Mouse (Mus musculus) testis, postnatal 14 days (tissue): ENCODE measurements around the gene Wdr59.
A peak's percentile ranks its signal among the peaks of the same experiment; 100 is the strongest.

Experiments used
- DNase-seq: peaks from one replicate; pipeline ENCODE4 v3.0.0; 2021; ENCODE audit warnings: low spot score

Gene Wdr59

DNA sequence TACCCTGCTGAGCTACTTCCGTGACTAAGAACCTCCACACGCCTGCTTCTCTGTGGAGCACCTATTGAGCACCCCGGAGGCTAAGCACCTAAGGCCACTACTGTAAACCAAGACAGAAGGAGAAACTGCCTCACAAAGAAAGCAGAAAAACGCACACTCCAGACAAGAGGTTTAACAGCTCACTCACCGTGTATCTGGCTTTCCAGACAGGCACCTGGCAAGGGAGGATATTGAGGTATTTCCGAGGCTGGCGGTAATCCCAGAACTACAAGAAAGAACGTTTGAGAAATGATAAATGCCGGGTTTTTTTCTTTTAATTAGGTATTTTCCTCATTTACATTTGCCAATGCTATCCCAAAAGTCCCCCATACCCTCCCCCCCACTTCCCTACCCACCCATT is 29.4 kb downstream of the Wdr59 start:
- DNase-seq: no peak

DNA sequence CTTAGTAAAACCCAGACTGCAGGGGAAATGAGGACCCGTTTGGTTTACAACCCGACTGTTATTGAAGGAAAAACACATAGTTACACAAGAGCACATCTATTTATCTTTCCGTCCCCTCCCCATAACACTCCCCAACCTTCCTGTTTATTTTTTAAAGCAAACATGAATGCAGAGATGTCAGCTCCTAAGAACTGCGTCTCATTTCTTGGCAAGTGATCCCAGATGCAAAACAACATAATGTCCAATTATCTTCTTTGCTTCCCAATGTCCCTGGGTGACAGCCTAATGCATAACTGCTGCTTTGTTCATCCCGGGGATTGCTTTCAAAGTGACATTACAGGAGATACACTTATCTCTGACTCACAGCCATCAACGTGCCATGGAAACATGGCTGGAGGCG is 30.7 kb downstream of the Wdr59 start:
- DNase-seq: peak; percentile 42

DNA sequence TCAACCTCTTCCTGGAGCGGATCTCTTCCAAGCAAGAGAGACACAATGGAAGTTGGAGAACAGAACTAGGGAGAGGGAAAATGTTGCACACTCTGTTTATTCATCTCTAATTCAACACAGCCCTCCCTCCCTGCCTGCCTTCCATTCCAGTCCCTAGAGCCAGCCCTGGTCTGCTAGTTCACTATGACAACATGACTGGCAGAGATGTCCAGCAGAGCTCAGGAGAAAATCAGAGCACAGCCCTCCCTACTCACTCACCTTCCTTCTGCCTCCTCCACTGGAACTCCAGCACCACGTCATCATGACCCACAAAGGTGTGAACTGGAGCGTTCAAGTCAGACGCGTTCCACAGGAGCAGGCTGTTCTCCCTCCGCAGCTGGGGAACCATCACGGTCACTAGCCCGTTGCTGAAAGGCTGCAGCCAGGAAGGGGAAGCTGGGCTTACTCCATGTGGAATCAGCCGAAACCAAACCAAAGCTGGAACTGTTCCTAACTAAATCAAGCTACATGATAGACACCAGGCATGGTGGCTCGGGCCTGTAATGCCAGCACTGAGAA is 31.8 kb downstream of the Wdr59 start:
- DNase-seq: no peak

DNA sequence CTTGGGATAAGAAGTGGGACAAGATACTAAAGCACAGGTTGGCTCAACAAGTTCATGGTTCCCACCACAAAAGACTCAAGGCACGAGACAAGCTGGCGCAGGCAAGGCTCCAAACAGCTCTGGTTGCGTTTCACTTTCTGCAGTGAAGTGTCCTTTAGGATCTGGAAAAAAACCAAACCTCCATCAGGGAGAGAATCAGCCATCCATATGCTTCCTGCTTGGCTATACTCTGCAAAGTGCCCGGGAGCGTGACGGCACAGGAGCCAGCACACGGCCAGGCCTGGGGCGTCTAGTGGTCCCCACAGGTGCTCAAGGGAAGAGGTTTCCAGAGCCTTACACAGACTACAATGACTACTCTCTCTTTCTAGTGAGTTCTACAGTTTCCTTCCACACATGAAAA is 41.2 kb downstream of the Wdr59 start:
- no peak for DNase-seq

DNA sequence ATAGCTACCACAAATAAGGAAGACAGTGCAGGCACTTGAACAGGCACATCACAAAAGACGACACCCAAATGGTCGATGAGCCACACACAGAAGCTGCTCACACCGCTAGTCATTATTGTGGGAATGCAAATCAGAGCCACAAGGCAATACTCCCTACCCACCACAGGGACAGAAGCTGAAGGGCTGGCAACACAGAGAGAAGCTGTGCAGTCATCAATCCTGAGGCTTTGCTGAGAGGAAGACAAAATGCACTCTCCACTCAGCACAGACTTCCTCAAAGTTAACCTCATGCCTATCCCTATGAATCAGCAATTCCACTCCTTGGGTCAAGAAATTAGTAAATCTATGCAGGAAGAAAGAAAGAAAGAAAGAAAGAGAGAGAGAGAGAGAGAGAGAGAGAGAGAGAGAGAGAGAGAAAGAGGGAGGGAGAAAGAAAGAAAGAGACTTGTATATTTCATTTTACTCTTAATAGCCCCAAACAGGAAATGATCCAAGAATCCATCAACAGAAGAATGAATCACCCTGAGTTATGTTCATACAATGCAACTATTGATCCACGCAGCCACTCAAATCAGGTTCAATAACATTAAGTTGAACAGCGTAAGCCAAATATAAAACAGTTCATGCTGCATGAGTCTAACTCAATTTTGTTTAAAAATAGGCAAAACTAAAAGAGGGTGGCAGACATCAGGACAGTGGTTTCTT is 44.0 kb downstream of the Wdr59 start:
- DNase-seq: no peak

DNA sequence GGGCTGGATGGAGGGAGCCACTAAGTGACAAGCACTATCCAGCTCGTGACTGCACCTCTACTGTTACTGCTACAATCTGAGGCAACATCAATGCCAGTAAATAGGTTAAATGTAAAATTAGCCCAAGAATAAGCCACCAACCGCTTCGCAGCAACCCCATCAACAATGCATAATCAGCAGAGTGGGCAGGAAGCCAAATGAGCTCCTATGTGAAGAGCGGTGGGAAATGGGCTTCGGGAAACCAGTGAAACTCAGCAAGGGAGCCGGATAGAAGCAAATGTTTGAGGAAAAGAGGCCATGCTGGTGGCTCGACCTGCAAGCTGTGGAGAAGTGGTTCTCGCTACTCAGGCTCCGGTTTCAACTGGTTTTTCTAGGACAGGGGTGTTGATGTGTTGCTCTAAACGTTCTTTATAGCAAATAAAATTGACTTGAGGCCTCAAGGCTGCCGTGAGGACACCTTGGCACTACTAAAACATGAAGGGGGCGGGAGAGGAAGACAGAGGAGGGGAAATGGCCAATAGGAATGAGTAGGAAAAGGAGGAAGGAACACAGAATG is 50.3 kb downstream of the Wdr59 start:
- no peak for DNase-seq

DNA sequence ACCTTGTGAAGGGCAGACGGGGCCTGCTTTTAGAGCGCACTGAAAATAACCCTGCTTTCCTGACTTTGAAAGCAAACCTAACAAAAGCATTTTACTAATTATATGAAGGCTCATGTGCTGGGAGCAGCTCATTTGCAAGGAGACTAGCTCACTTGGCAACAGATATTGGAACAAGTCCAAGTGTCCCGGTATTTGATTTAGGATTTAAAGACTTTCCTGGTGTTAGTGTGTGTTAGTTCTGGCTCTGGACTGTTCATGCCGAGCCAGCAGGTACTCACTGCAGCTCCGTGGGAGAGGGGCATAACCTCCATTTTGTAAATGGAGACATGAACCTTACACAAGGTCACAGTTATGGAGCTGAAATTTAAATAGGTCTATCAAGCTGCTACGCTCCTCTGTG is 52.9 kb downstream of the Wdr59 start:
- DNase-seq: no peak

DNA sequence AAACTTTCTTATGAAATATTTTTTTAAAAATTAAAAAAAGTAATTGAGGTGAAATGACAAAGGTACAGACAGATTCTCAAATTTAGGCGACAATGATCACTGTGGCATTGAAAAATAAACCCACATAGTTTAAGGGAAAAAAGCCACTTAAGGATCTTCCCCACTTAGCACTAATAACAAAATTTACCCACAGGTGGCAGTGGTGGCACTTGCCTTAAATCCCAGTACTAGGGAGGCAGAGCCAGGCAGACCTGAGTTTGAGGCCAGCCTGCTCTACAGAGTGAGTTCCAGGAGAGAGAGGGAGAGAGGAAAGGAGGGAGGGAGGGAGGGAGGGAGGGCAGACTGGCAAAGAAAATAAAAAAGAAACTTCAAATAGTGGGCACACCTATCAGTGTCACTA is 56.6 kb downstream of the Wdr59 start:
- DNase-seq: no peak

DNA sequence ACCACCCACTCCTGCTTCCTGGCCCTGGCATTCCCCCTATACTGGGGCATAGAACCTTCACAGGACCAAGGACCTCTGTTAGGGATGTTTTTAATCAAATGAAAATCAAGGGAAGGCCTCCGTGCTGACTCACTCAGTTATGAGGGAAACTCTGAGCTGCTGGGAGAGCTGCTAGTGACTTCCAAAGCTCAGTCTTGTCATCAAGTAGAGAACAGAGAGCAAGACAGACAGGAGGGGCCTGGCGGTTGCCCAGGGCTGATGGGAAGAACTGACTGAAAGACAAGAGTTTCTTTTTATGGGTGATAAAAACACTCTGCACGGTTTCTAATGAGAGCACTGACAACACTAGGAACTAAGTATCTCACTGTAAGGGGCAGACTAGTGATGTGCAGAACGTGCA is 57.4 kb downstream of the Wdr59 start:
- DNase-seq: no peak

DNA sequence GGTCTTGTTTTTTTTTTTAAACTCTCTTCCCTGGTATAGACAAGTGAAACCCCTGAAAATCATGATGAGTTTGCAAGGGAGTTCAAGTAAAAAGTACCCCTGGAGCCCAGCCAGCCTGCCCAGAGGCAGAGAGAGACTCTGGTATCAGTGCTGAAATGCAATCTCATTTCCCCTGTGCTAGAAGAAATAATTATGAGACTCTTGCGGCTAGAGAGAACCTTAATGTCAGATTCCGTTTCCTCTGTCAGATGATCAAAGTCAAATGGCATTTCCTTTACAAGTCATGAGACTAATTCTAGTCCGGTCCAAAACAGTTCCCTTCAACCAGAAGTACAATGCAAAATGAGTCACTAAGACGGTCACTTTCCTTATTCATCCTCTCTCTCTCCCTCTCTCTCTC is 72.2 kb downstream of the Wdr59 start:
- no peak for DNase-seq

DNA sequence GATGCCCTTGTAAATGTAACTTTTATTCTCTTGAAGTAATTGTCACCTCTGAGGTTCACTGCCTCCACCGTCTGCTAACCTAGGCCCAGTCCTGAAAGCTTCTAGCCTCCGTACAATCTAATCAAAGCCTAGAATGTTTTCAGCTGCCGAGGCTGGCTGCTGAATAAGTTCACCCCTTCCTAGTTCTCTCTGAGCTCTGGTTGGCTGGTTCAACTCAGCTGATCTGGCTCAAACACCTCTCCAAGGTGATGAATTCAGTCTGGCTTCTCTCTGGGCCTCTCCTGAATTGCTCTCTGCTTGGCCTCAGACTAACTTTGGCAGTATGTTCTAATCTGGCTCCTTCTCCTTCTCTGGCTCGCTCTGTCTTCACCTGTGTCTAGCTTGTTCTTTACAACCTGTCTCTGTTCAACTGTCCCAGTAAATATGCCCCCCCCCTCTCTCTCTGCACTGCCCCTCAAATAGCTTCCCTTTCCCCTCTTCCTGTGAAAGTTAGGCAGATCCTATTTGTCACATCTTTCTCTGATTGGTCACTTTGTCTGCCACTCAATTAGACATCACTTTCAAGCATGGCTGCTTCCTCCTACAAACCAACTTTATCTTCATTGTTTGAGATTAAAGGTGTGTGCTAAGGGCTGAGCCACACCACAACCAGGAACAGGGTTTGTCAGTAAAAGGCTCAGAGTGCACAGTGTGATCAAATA is 75.8 kb downstream of the Wdr59 start:
- DNase-seq: no peak

DNA sequence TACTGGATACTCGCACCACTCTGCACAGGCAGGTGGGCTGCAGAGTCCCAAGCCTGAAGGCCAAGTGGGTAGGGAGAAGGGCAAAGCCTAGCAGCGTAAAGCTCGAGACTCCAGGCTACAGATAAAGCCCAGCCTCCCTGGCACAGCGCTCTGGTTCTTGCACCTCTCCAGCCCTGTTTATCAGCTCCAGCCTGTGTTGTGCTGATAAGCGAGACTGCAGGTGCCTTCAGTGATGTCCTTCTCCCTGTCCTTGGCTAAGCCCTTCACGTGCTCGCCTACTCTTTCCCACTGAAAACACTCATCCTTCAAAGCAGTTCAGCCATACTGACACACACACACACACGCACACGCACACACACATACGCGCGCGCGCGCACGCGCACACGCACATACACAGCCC is 76.3 kb downstream of the Wdr59 start:
- peak; percentile 40 for DNase-seq

DNA sequence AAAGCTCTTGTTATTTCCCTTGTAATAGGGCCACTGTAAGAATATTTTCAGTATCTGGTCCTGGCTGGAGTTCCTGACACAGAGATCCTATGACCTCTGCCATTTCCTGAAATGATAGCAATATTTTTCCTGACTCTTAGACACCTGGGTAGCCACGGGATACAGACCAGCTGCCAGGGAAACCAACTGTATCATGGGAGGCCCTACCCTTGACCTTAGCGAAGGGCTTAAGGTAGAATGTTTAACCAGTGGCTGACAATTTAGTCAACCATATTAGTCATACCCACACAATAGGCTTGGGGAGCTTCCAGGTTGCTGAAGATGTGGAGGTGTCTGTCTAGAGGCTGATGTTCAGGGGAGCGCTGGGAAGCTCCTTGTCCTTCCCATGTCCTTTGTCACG is 77.6 kb downstream of the Wdr59 start:
- DNase-seq: no peak

DNA sequence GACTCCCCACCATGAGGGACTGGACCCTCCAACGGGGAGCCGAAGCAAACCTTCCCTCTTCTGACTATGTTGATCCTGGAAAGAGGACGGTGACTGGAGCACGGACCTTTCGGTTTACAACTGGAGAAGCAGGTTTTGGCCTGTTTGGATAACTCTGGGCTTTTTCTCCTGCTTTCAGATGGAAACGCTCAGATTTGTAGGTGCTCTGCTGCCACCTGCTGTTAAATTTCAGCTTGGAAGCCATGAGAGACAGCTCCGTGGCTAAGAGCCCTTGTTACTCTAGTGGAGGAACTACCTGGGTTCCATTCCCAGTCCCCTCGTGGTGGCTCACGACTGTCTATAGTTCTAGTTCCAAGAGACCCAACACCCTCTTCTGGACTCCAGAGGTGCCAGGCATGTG is 82.7 kb downstream of the Wdr59 start:
- peak; percentile 43 for DNase-seq

DNA sequence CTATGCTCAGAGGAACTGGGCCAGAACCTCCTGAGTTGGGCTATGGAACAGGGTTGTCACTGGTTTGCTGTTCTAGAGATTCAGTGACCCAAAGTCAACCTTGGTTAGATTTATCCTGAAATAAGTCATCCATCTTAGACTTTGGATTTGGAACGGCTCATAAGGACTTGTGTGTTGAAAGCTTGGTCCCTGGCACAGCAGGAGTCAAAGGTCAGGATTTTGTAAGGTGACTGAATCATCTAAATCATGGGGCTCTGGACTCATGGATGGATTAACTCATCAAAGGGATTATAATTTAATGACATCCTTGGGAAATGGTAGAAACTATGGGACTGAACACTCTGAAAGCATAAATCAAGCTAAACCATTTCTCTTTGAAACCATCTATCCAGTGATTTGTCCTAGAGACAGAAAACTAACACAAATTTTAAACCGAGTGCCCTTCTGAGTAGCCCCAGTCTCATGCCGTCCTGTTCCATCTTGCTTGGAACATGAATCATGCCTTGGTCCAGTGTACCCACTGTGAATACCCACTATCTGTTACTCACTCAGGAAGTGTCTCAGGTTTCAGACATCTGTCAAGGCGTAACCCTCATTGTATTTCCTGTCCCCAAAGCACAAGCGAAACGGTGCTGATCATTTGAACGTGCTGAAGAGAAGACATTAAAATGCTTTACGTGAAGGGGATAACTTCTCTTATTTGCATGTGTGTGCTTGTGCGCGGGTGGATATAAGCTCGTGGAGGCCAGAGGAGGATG is 86.6 kb downstream of the Wdr59 start:
- no peak for DNase-seq

DNA sequence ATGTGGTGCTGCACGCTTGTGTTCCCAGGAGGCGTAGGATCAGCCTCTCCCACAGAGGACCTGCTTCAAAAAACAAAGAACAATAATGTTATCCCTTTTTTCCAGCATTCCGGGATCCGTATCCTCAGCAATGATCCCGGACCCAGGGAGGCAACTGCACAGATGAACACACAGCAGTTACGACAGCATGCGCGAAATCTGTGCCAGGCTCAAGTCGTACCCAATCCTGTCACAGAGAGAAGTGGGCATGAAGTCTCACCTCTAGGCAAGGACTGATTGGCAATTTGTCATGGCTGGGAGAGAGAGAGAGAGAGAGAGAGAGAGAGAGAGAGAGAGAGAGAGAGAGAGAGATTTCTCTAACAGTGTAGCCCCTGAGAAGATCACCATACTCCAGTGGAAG is 97.2 kb downstream of the Wdr59 start:
- no peak for DNase-seq

DNA sequence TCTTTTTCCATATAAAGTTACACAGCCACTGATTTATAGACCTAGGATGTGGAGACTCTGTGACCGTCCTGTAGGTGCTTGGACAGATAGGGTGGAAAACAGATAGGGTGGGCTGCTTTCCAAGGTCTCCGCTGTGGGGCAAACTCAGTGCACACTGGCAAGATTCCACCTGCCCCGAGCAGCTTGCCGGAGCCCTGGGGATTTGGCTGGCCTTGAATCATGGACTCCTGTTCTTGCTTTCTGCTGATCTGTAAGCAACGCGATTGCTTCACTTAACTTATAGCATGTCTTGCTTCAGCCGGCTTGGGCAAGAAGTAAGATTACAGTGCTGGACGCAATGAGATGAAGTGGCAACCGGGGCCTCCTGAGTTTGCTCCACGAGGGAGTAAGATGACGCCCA is 97.7 kb downstream of the Wdr59 start:
- no peak for DNase-seq

DNA sequence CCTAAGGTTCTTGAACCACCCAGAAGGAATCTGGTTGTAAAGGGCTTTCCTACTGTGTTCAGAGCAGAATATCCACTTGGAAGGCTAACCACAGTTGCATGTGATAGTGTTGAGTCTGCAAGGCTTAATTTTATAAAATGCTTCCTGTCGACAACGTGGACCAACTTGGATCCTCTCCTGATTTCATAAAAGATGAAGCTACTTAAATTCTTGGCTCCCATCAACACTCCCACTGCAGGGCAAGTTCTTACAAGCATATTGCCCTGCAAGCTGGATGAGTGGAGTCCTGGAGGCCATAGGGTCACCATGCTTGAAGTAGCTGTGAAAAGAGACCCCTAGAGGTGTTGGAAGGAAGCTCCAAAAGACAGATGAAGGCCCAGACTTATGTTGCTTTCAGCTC is 99.3 kb downstream of the Wdr59 start:
- no peak for DNase-seq

DNA sequence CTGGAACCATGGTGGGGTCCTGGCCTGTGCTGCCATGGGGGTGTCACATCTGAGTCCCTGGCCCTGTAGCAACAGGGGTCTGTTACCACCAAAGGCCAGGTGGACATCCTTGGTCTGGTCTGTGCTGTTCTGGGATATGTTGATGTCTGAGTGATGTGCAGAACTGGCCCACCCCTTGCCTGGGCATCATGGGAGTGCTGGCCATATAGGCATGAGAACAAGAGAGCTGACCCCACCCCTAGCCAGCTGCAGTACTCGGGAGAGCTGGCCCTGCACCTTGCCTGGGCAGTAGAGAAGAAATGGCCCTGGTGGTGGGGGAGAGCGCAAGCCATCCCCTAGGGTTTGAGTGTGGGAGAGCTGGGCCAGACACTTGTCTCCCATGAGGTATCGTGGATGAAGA is 102.7 kb downstream of the Wdr59 start:
- DNase-seq: no peak

DNA sequence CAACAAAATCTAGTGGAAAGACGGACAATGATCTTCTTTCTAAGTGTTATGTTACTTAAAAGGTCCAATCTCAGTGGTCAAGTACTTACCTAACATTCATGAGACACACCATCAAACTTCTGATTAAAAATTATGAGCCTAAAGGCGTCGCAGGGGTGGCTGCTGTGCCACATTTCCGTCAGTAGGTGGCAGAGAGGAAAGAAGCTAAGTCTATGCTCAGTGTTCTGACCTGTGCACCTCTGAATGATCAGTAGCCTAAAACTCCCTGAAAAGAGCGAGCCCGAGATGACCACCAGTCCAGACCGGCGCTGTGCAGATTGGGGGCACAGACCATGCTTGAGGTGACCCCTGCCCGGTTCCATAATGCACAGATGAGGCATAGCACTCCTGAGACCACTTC is 103.3 kb downstream of the Wdr59 start:
- no peak for DNase-seq

DNA sequence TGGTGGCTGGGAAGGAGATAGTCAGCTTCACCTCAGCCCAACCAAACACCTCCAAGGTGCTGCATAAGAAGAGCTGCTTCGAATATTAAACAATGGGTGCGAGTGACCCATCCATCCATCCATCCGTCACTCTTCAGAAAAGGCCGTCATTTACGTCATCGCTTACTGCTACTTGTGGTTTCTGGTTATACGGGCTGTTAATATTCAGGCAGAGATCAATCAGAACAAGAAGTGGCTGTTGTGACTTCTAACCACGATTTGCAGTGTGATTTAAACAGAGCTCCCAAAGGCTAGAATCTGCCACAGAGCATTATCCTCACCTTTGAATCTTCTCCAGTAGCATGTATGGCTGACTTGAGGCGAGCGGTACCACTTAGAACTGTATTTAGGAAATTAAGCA is 104.7 kb downstream of the Wdr59 start:
- DNase-seq: no peak

DNA sequence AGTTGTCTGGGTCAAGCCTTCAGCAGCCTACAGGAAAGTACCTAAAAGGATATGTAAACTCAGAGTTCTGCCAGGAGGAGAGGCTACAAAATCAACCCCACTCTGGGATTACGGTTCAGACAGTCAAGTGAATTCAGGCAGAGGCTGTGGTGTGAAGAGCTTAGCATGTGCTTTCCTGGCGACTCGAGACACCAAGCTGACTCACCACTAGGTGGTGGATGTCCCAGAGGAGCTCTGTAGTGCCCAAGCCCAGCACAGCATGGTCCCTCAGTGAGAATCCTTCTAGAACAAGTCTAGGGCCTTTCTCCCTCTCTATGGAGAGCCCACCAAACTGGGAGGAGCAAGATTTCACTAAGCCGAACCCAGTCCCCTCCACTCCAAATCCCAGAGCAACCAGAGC is 118.5 kb downstream of the Wdr59 start:
- no peak for DNase-seq
